8 mouse cellular contexts compared by ENCODE assay signal in genomic region chr13:43786171-43786795, GRCm38 (mm10). TPM values are rescaled to one million over a fixed set of nuclear protein-coding genes. Genes with fewer than 3 reads are reported as not detected.
DNase-seq lines count a peak whose midpoint lies in the region; ATAC-seq and TF ChIP-seq lines count a peak whose summit lies in the region.

No protein-coding gene starts in this region.

- no peak for TF ChIP-seq CTCF in spleen, adult 2 months (IDR thresholded peaks at IDR 0.05; ENCODE audit: extremely low read depth, insufficient read depth, insufficient read length, insufficient replicate concordance)
- TF ChIP-seq CTCF in lung, embryonic 14.5 days (IDR thresholded peaks at IDR 0.05; ENCODE audit: low read depth): no peak

- H3K4me2 ChIP-seq in hindbrain, embryonic 16.5 days (ENCODE audit: low read length): peak overlapping the region; percentile 97
- H3K4me2 ChIP-seq in lung, embryonic 14.5 days: peak overlapping the region; percentile 97
- peak overlapping the region; percentile 95 for H3K4me2 ChIP-seq in stomach, embryonic 15.5 days

- DNase-seq in spleen, adult 2 months (ENCODE audit: low read depth in 1 of 2, low spot score in 2 of 2): peak in 1 of 2 experiments; percentile 39
- no peak for DNase-seq in spleen, postnatal 14 days (ENCODE audit: low spot score in 2 of 2)
- DNase-seq in lung, embryonic 14.5 days: peak; percentile 23
- no peak for DNase-seq in gastrocnemius, adult 18-20 months (ENCODE audit: low spot score)
- DNase-seq in cerebellum, postnatal 36 days: no peak
- no peak for DNase-seq in cerebellum, postnatal 14 days

- 0 out of 2 replicates have a peak overlapping the region, but pooled peaks have one; percentile 1 for H3K9ac ChIP-seq in hindbrain, embryonic 16.5 days (ENCODE audit: low read depth, low read length)
- H3K9ac ChIP-seq in lung, embryonic 14.5 days: no peak overlapping the region; the same call in 1 of the 2 replicates
- H3K9ac ChIP-seq in stomach, embryonic 15.5 days: no peak overlapping the region

- no peak for TF ChIP-seq POLR2A in spleen, adult 2 months (IDR thresholded peaks at IDR 0.05; ENCODE audit: low read depth, low read length)

- no peaks in the 10 kb centered on the region; the same call in 1 of the 2 replicates for H3K36me3 ChIP-seq in spleen, adult 2 months (ENCODE audit: control insufficient read depth, insufficient read depth, low read length)
- no peaks in the 10 kb centered on the region for H3K36me3 ChIP-seq in hindbrain, embryonic 16.5 days (ENCODE audit: control insufficient read depth, insufficient read depth, low read length)
- no peaks in the 10 kb centered on the region for H3K36me3 ChIP-seq in lung, embryonic 14.5 days (ENCODE audit: insufficient read depth)
- H3K36me3 ChIP-seq in stomach, embryonic 15.5 days: no peaks in the 10 kb centered on the region

- peak overlapping the region; percentile 79 for H3K4me3 ChIP-seq in spleen, adult 2 months (ENCODE audit: extremely low read depth, insufficient read depth, insufficient read length)
- H3K4me3 ChIP-seq in hindbrain, embryonic 16.5 days (ENCODE audit: low read length): peak overlapping the region; percentile 68
- H3K4me3 ChIP-seq in lung, embryonic 14.5 days (ENCODE audit: low read depth, low read length): peak overlapping the region; percentile 56
- H3K4me3 ChIP-seq in stomach, embryonic 15.5 days (replicated peaks): peak overlapping the region; percentile 51

- H3K9me3 ChIP-seq in hindbrain, embryonic 16.5 days (ENCODE audit: control insufficient read depth, low read length): no peaks in the 10 kb centered on the region
- H3K9me3 ChIP-seq in lung, embryonic 14.5 days (ENCODE audit: low read depth, low read length): no peaks in the 10 kb centered on the region
- H3K9me3 ChIP-seq in stomach, embryonic 15.5 days: no peaks in the 10 kb centered on the region

- peaks cover 19% of the 10 kb centered on the region for H3K4me1 ChIP-seq in spleen, adult 2 months (ENCODE audit: control insufficient read depth, insufficient read depth, insufficient read length)
- H3K4me1 ChIP-seq in hindbrain, embryonic 16.5 days (ENCODE audit: control insufficient read depth, insufficient read depth, low read depth, low read length): peaks cover 14% of the 10 kb centered on the region
- H3K4me1 ChIP-seq in lung, embryonic 14.5 days (ENCODE audit: insufficient read depth): peaks cover 19% of the 10 kb centered on the region
- H3K4me1 ChIP-seq in stomach, embryonic 15.5 days: peaks cover 21% of the 10 kb centered on the region

- H3K27ac ChIP-seq in spleen, adult 2 months (ENCODE audit: insufficient read depth, low read length): peak overlapping the region; percentile 94
- no peak overlapping the region for H3K27ac ChIP-seq in hindbrain, embryonic 16.5 days (ENCODE audit: low read depth, low read length)
- H3K27ac ChIP-seq in lung, embryonic 14.5 days (ENCODE audit: low read depth): no peak overlapping the region
- H3K27ac ChIP-seq in stomach, embryonic 15.5 days: no peak overlapping the region

- WGBS in spleen, adult 2 months: 11% methylated on average over 12 of the region's 12 CpGs
- WGBS in hindbrain, embryonic 16.5 days: 34% methylated on average over 12 of the region's 12 CpGs
- WGBS in lung, embryonic 14.5 days: 24% methylated on average over 12 of the region's 12 CpGs
- WGBS in stomach, embryonic 15.5 days: 20% methylated on average over 12 of the region's 12 CpGs

- no peaks in the 10 kb centered on the region for H3K27me3 ChIP-seq in spleen, adult 2 months (ENCODE audit: control insufficient read depth, insufficient read depth, low read length)
- H3K27me3 ChIP-seq in hindbrain, embryonic 16.5 days (replicated peaks; ENCODE audit: control insufficient read depth, insufficient read depth, low read length): no peaks in the 10 kb centered on the region
- H3K27me3 ChIP-seq in lung, embryonic 14.5 days (ENCODE audit: insufficient read depth, low read length): no peaks in the 10 kb centered on the region
- peaks cover 19% of the 10 kb centered on the region for H3K27me3 ChIP-seq in stomach, embryonic 15.5 days (replicated peaks)

- no peak for ATAC-seq in hindbrain, embryonic 16.5 days
- ATAC-seq in lung, embryonic 14.5 days (ENCODE audit: insufficient read depth): no peak
- ATAC-seq in stomach, embryonic 15.5 days (ENCODE audit: insufficient read depth, low FRiP score, low read depth): 0 out of 2 replicates have a peak, but pooled peaks have one; percentile 47

RNA-seq across cellular contexts. Expression of gene Cd83, which starts 1.7 kb away (rescaled TPM):
- 38.3 and 58.4 TPM in 2 replicates for polyA plus RNA-seq in spleen, adult 2 months (2012; rRNA removed)
- polyA plus RNA-seq in hindbrain, embryonic 16.5 days (2015; fragmentation: Nextera tagmentation; extraction: Ambion mirVana): 33.9 and 36.4 TPM in 2 replicates
- 12.9 and 14.3 TPM in 2 replicates for polyA plus RNA-seq in lung, embryonic 14.5 days (2014; fragmentation: Nextera tagmentation; extraction: Ambion mirVana)
- 9.0 and 11.4 TPM in 2 replicates for polyA plus RNA-seq in stomach, embryonic 15.5 days (2015; fragmentation: Nextera tagmentation; extraction: Ambion mirVana)
- under 1 TPM; 0.32 to 0.76 TPM for total RNA-seq in gastrocnemius, adult 18-20 months (2021)
